Mouse (Mus musculus): ENCODE measurements around the gene Marco. TPM values are rescaled to one million over a fixed set of nuclear protein-coding genes. Genes with fewer than 3 reads are reported as not detected.

The Marco gene
- total and polyA plus RNA-seq, 3 experiments: not detected

GRCm38 (mm10) chr1:120510311-120510710 is 5.5 kb upstream of the Marco start:
- H3K79me2 ChIP-seq (ENCODE audit: control insufficient read depth, insufficient read depth, low read length, poor library complexity): no peaks in the 10 kb centered on the region
- TF ChIP-seq ELF1 (IDR thresholded peaks at IDR 0.05; ENCODE audit: low read depth, low read length) (no peak), CHD1 (IDR thresholded peaks at IDR 0.05; ENCODE audit: low read depth, low read length) (no peak), MAFK (IDR thresholded peaks at IDR 0.05; ENCODE audit: borderline replicate concordance, low read depth, low read length) (no peak), NRF1 (IDR thresholded peaks at IDR 0.05; ENCODE audit: insufficient read depth, low read depth, low read length, poor library complexity, severe bottlenecking) (no peak), ZC3H11A (IDR thresholded peaks at IDR 0.05; ENCODE audit: low read depth, low read length) (no peak), JUND (IDR thresholded peaks at IDR 0.05; ENCODE audit: low read depth, low read length) (no peak), E2F4 (IDR thresholded peaks at IDR 0.05; ENCODE audit: borderline replicate concordance, low read depth, low read length) (no peak), MYC (IDR thresholded peaks at IDR 0.05; ENCODE audit: low read depth, low read length) (no peak), TCF12 (IDR thresholded peaks at IDR 0.05; ENCODE audit: low read depth, low read length) (no peak), SMC3 (IDR thresholded peaks at IDR 0.05; ENCODE audit: low read depth, low read length) (no peak), KAT2A (conservative IDR thresholded peaks at IDR 0.05; ENCODE audit: low read depth, low read length) (no peak), EP300 (IDR thresholded peaks at IDR 0.05; ENCODE audit: low read depth in 1 of 2, low read length in 2 of 2) (no peak)
- no peaks in the 10 kb centered on the region for H3K9me3 ChIP-seq (replicated peaks; ENCODE audit: insufficient read depth, low read length)
- H3K4me1 ChIP-seq (ENCODE audit: control insufficient read depth in 1 of 2, insufficient read depth in 2 of 2, low read length in 2 of 2): no peaks in the 10 kb centered on the region
- H3K9ac ChIP-seq (ENCODE audit: control insufficient read depth, low read depth, low read length, poor library complexity, severe bottlenecking): no peak overlapping the region
- H3K27me3 ChIP-seq (ENCODE audit: control insufficient read depth in 1 of 2, insufficient read depth in 2 of 2, low read length in 2 of 2): no peaks in the 10 kb centered on the region
- DNase-seq (ENCODE audit: low read depth, low spot score): no peak
- H3K27ac ChIP-seq (ENCODE audit: control insufficient read depth, low read depth, low read length): no peak overlapping the region
- no peak overlapping the region for H3K4me3 ChIP-seq (ENCODE audit: control insufficient read depth in 1 of 2, insufficient read depth in 1 of 2, low read depth in 2 of 2, low read length in 2 of 2)
- no peaks in the 10 kb centered on the region for H3K36me3 ChIP-seq (ENCODE audit: control insufficient read depth in 1 of 2, insufficient read depth in 2 of 2, low read length in 2 of 2)

DNA sequence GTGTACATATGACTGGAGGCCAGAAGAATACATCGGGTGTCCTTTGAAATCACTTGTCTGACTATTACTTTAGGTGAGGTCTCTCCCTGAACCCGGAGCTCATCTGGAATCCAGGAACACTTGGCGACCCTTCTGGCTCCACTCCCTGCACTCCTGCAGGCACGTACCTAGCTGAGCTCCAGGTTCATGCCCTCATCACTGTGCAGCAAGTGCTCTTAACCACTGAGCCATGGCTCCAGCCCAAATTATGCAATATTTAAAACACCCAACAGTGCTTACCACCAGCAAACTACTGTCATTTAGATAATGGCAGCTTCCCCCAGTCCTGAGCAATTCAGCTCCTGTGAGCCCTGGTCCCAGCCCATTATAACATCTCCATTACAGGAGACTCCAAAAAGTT is 4.2 kb upstream of the Marco start:
- Histone ChIP-seq H3K79me2 (ENCODE audit: control insufficient read depth, insufficient read depth, low read length, poor library complexity) (no peaks in the 10 kb centered on the region), H3K9ac (ENCODE audit: control insufficient read depth, low read depth, low read length, poor library complexity, severe bottlenecking) (no peak overlapping the region), H3K27ac (ENCODE audit: control insufficient read depth, low read depth, low read length) (no peak overlapping the region), H3K4me3 (ENCODE audit: control insufficient read depth in 1 of 2, insufficient read depth in 1 of 2, low read depth in 2 of 2, low read length in 2 of 2) (no peak overlapping the region), H3K9me3 (replicated peaks; ENCODE audit: insufficient read depth, low read length) (no peaks in the 10 kb centered on the region), H3K27me3 (ENCODE audit: control insufficient read depth in 1 of 2, insufficient read depth in 2 of 2, low read length in 2 of 2) (no peaks in the 10 kb centered on the region), H3K36me3 (ENCODE audit: control insufficient read depth in 1 of 2, insufficient read depth in 2 of 2, low read length in 2 of 2) (no peaks in the 10 kb centered on the region), H3K4me1 (ENCODE audit: control insufficient read depth in 1 of 2, insufficient read depth in 2 of 2, low read length in 2 of 2) (no peaks in the 10 kb centered on the region)
- no peak for TF ChIP-seq GABPA (IDR thresholded peaks at IDR 0.05; ENCODE audit: low read depth, low read length)
- no peak for TF ChIP-seq EP300 (IDR thresholded peaks at IDR 0.05; ENCODE audit: low read depth in 1 of 2, low read length in 2 of 2)
- no peak for DNase-seq (ENCODE audit: low read depth, low spot score)

GRCm38 (mm10) chr1:120504046-120504710 is 646 bp downstream of the Marco start:
- Histone ChIP-seq H3K9me3 (replicated peaks; ENCODE audit: insufficient read depth, low read length) (no peaks in the 10 kb centered on the region), H3K4me1 (ENCODE audit: control insufficient read depth in 1 of 2, insufficient read depth in 2 of 2, low read length in 2 of 2) (no peaks in the 10 kb centered on the region), H3K4me3 (ENCODE audit: control insufficient read depth in 1 of 2, insufficient read depth in 1 of 2, low read depth in 2 of 2, low read length in 2 of 2) (no peak overlapping the region), H3K36me3 (ENCODE audit: control insufficient read depth in 1 of 2, insufficient read depth in 2 of 2, low read length in 2 of 2) (no peaks in the 10 kb centered on the region), H3K27ac (ENCODE audit: control insufficient read depth, low read depth, low read length) (no peak overlapping the region), H3K9ac (ENCODE audit: control insufficient read depth, low read depth, low read length, poor library complexity, severe bottlenecking) (no peak overlapping the region), H3K27me3 (ENCODE audit: control insufficient read depth in 1 of 2, insufficient read depth in 2 of 2, low read length in 2 of 2) (no peaks in the 10 kb centered on the region), H3K79me2 (ENCODE audit: control insufficient read depth, insufficient read depth, low read length, poor library complexity) (no peaks in the 10 kb centered on the region)
- TF ChIP-seq CHD2 (IDR thresholded peaks at IDR 0.05; ENCODE audit: low read length): no peak
- no peak for TF ChIP-seq RAD21 (IDR thresholded peaks at IDR 0.05; ENCODE audit: low read depth, low read length)
- no peak for TF ChIP-seq ETS1 (IDR thresholded peaks at IDR 0.05; ENCODE audit: low read depth, low read length)
- TF ChIP-seq UBTF (IDR thresholded peaks at IDR 0.05; ENCODE audit: borderline replicate concordance, insufficient read depth, low read depth, low read length): no peak
- TF ChIP-seq TBP (IDR thresholded peaks at IDR 0.05; ENCODE audit: low read depth, low read length): no peak
- no peak for TF ChIP-seq KAT2A (conservative IDR thresholded peaks at IDR 0.05; ENCODE audit: low read depth, low read length)
- TF ChIP-seq CTCF (IDR thresholded peaks at IDR 0.05 in 2 of 3, conservative IDR thresholded peaks at IDR 0.05 in 1 of 3; ENCODE audit: control insufficient read depth in 1 of 3, insufficient read depth in 1 of 3, low read depth in 2 of 3, low read length in 3 of 3, poor library complexity in 1 of 3, severe bottlenecking in 1 of 3): no peak
- TF ChIP-seq NRF1 (IDR thresholded peaks at IDR 0.05; ENCODE audit: insufficient read depth, low read depth, low read length, poor library complexity, severe bottlenecking): no peak
- no peak for TF ChIP-seq GATA1 (IDR thresholded peaks at IDR 0.05; ENCODE audit: low read depth, low read length)
- TF ChIP-seq NELFE (IDR thresholded peaks at IDR 0.05; ENCODE audit: low read depth, low read length): no peak
- TF ChIP-seq HCFC1 (IDR thresholded peaks at IDR 0.05; ENCODE audit: low read depth, low read length): no peak
- no peak for TF ChIP-seq CHD1 (IDR thresholded peaks at IDR 0.05; ENCODE audit: low read depth, low read length)
- TF ChIP-seq ZC3H11A (IDR thresholded peaks at IDR 0.05; ENCODE audit: low read depth, low read length): no peak
- TF ChIP-seq MAZ (IDR thresholded peaks at IDR 0.05; ENCODE audit: low read depth, low read length): no peak
- no peak for TF ChIP-seq MAX (IDR thresholded peaks at IDR 0.05; ENCODE audit: low read length)
- TF ChIP-seq BHLHE40 (IDR thresholded peaks at IDR 0.05; ENCODE audit: borderline replicate concordance, low read depth, low read length): no peak
- TF ChIP-seq EP300 (IDR thresholded peaks at IDR 0.05; ENCODE audit: low read depth in 1 of 2, low read length in 2 of 2): no peak
- TF ChIP-seq GABPA (IDR thresholded peaks at IDR 0.05; ENCODE audit: low read depth, low read length): no peak
- DNase-seq (ENCODE audit: low read depth, low spot score): no peak
